Mouse (Mus musculus) E14TG2a.4 (cell line): ENCODE measurements at regions not wholly inside any gene's neighbourhood (a gene's known extent, or its start where the extent isn't known, plus 50 kb on each side); places are given as distances from the start of the nearest gene placed in this dataset.

Source experiments
- H3K27me3 ChIP-seq: 2 replicates; pipeline ENCODE4 v1.6.1; 2014; ENCODE audit warnings: low read length, control low read depth; ENCODE audit not compliant: insufficient read depth
- H3K36me3 ChIP-seq: 2 replicates; pipeline ENCODE4 v1.6.1; 2014; ENCODE audit warnings: low read length, control low read depth; ENCODE audit not compliant: insufficient read depth
- H3K4me1 ChIP-seq: replicated peaks from 2 replicates; pipeline ENCODE4 v1.6.1; 2014; ENCODE audit warnings: low read depth, low read length, control low read depth
- H3K4me3 ChIP-seq: replicated peaks from 2 replicates; pipeline ENCODE4 v1.5.1; 2014; ENCODE audit warnings: mild to moderate bottlenecking, low read length
- H3K9me3 ChIP-seq: 2 replicates; pipeline ENCODE4 v1.6.1; 2014; ENCODE audit warnings: low read length, control low read depth
- CTCF ChIP-seq: conservative IDR thresholded peaks from 2 replicates; pipeline ENCODE4 v1.5.1; 2014; ENCODE audit warnings: low read length
- NANOG ChIP-seq: IDR thresholded peaks from 2 replicates; pipeline ENCODE4 v1.6.1; 2014; ENCODE audit warnings: borderline replicate concordance, low read length, mixed read lengths
- POU5F1 ChIP-seq: IDR thresholded peaks from 2 replicates; pipeline ENCODE4 v1.6.1; 2014; ENCODE audit warnings: low read length, borderline replicate concordance

- Histone ChIP-seq H3K4me3 (no peak overlapping the region), H3K4me1 (peaks cover 8% of the 10 kb centered on the region), H3K36me3 (peaks cover 20% of the 10 kb centered on the region), H3K9me3 (peaks cover 6% of the 10 kb centered on the region; the same call in 1 of the 2 replicates), H3K27me3 (no peaks in the 10 kb centered on the region)
- TF ChIP-seq CTCF (no peak), POU5F1 (no peak), NANOG (no peak)
Measured at GRCm38 (mm10) chr13:97633551-97633950, 126.9 kb downstream of the Gm10260 start.

DNA sequence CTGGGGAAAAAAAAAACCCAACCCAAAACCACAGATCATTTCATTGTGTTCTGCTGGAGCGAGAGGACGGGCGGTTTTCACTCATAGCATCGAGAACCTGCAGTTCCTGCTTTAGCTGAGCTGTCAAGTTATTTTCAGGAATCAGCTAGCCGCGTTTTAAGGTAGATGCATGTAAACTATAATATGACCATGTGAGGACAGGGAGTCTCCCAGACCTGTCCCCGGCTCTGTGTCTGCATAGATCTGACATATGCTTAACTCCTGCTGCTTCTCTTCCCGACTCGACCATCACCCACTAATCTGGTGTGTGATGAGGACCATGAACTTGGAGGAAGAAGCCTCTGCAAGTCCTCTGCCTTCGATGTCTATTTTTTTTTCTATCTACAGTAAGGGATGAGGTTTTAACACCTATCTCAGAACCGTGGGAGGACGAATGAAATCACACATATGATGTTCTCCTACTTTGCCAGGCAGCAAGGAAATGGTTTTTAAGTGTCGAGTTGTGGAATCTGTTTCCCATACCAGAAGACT lies 128.5 kb downstream of the Gm10260 start:
- no peaks in the 10 kb centered on the region for H3K27me3 ChIP-seq
- H3K4me3 ChIP-seq, result no peak overlapping the region
- H3K36me3 ChIP-seq, result peaks cover 21% of the 10 kb centered on the region
- no peak for TF ChIP-seq POU5F1
- TF ChIP-seq NANOG, result no peak
- no peak for TF ChIP-seq CTCF
- no peaks in the 10 kb centered on the region for H3K9me3 ChIP-seq
- peaks cover 8% of the 10 kb centered on the region for H3K4me1 ChIP-seq

- peaks cover 8% of the 10 kb centered on the region for H3K4me1 ChIP-seq
- H3K9me3 ChIP-seq, result no peaks in the 10 kb centered on the region
- no peak overlapping the region for H3K4me3 ChIP-seq
- TF ChIP-seq CTCF (no peak), POU5F1 (no peak), NANOG (no peak)
- no peaks in the 10 kb centered on the region for H3K27me3 ChIP-seq
- peaks cover 29% of the 10 kb centered on the region for H3K36me3 ChIP-seq
Measured at GRCm38 (mm10) chr13:97630921-97631320, 129.5 kb downstream of the Gm10260 start.

DNA sequence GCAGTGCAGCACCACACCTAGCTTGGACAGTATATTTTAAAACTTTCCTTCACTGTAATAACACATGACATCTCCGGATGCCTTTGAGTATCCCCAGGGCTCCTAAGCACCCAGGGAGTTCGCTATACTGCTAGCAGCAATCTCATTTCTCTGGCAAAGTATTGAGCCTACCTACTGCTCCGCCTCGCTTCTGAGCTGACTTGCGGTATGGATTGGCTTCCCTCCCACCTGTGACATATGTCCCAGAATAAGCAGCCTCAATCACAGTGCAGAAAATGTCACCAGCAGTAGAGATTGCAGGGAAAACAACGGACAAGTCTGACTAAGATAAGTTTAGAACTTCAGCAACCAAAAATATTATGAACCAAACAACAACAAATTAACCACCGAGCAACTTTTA lies 131.8 kb downstream of the Gm10260 start:
- Histone ChIP-seq H3K36me3 (peaks cover 31% of the 10 kb centered on the region), H3K9me3 (no peaks in the 10 kb centered on the region), H3K4me1 (no peaks in the 10 kb centered on the region), H3K4me3 (no peak overlapping the region), H3K27me3 (no peaks in the 10 kb centered on the region)
- TF ChIP-seq CTCF, result no peak

GRCm38 (mm10) chr13:97627247-97627646 lies 133.2 kb downstream of the Gm10260 start:
- TF ChIP-seq NANOG, result no peak
- TF ChIP-seq CTCF, result no peak
- TF ChIP-seq POU5F1, result no peak
- Histone ChIP-seq H3K36me3 (peaks cover 30% of the 10 kb centered on the region), H3K4me3 (no peak overlapping the region), H3K4me1 (no peaks in the 10 kb centered on the region), H3K27me3 (no peaks in the 10 kb centered on the region), H3K9me3 (no peaks in the 10 kb centered on the region)

- Histone ChIP-seq H3K4me1 (no peaks in the 10 kb centered on the region), H3K9me3 (no peaks in the 10 kb centered on the region), H3K36me3 (peaks cover 35% of the 10 kb centered on the region), H3K4me3 (no peak overlapping the region), H3K27me3 (no peaks in the 10 kb centered on the region)
- TF ChIP-seq CTCF, result no peak
- TF ChIP-seq NANOG, result no peak
- no peak for TF ChIP-seq POU5F1
Measured at GRCm38 (mm10) chr13:97626786-97627185, 133.6 kb downstream of the Gm10260 start.

GRCm38 (mm10) chr13:97626116-97626515 lies 134.3 kb downstream of the Gm10260 start:
- Histone ChIP-seq H3K27me3 (no peaks in the 10 kb centered on the region), H3K4me3 (no peak overlapping the region), H3K9me3 (no peaks in the 10 kb centered on the region), H3K36me3 (peaks cover 35% of the 10 kb centered on the region), H3K4me1 (no peaks in the 10 kb centered on the region)
- TF ChIP-seq NANOG, result no peak
- no peak for TF ChIP-seq POU5F1
- no peak for TF ChIP-seq CTCF

DNA sequence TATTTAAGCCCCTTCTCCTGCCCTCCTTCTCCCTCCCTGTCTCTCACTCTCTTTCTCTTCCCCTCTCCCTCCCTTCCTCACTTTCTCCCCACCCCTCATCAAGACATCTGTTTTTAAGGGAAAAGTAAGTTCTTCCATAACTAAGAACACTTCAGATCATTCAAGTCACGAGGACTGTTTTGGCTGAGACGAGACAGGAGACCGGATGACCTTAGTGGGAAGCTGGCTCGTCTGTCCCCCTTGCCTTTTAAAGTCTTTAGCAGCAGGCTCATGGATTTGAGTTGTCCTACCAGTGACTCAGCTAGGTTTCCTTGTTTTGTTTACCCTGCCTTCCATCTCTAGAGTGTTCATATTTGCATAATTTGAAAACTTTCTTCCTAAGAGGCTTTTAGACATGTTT lies 135.0 kb downstream of the Gm10260 start:
- Histone ChIP-seq H3K36me3 (peaks cover 35% of the 10 kb centered on the region), H3K4me1 (no peaks in the 10 kb centered on the region), H3K9me3 (no peaks in the 10 kb centered on the region), H3K27me3 (no peaks in the 10 kb centered on the region), H3K4me3 (no peak overlapping the region)
- TF ChIP-seq CTCF (no peak), POU5F1 (no peak), NANOG (no peak)

DNA sequence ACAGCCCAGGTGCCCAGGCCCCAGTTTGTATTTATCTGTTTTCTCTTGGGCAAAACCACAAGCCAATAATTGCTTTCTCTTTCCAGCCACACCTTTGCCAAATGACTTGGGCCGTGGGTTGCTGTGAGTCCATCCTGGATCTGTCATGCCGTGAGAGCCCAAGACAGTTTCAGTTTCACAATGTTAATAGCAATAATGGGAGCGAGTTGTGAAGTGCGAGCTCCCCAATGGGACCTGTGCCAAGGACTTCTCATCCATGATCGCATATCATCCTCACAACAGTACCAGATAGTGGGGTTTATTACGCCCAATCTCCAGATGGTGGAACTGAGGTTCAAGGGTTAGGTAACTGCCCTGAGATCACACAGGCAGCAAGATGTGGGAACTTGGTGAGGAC lies 142.2 kb downstream of the Gm10260 start:
- Histone ChIP-seq H3K9me3 (no peaks in the 10 kb centered on the region), H3K4me3 (no peak overlapping the region), H3K4me1 (peaks cover 34% of the 10 kb centered on the region), H3K27me3 (no peaks in the 10 kb centered on the region), H3K36me3 (peaks cover 54% of the 10 kb centered on the region)
- TF ChIP-seq CTCF (no peak), NANOG (no peak), POU5F1 (no peak)
